Mouse (Mus musculus) ovary, postnatal 36 days (tissue): Measurements from ENCODE around the gene AC192777.2.
"Not testable (repeated sequence)": the region's sequence is repeated elsewhere in the genome, so short reads cannot be mapped to it uniquely, and the experiment has no call there.

Experiments
- DNase-seq: peaks from one replicate; pipeline ENCODE4 v3.0.0; 2022; ENCODE audit warnings: low spot score, mixed read lengths

AC192777.2 gene

DNA sequence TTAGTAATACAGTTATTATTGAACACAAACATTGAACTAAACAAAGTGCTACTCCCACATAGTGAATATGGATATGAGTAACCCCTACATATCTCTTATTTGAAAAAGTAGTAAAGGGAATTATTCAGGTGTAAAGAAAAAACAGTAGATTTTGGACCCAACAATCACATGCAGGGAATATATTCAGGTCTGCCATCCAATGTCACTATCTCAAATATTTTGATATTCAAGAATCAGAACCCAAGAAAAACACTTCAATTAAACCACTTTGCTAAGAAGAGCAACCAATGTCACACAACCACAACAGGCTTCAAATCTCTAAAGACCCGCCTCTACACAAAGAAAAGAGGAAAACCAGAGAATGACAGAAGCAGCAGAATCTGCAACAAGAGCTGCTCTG lies at the start of gene AC192777.2:
AC192777.2 (plus strand) TSS at position 301 of the 400 bp plus-strand sequence.
- not testable (repeated sequence) for DNase-seq

- not testable (repeated sequence) for DNase-seq
Measured at GRCm38 (mm10) chr17:40116172-40116571, 20.9 kb downstream of the AC192777.2 start.

- DNase-seq: not testable (repeated sequence)
Measured at GRCm38 (mm10) chr17:40116877-40117276, 21.6 kb downstream of the AC192777.2 start.
